Mouse (Mus musculus) liver, embryonic 14.5 days (tissue): ENCODE measurements around the gene Uhrf1bp1l. TPM values are rescaled to one million over a fixed set of nuclear protein-coding genes. Genes with fewer than 3 reads are reported as not detected.

ENCODE experiments used
- ATAC-seq: fragments of 200-750 bp; cut with Nextera tagmentation; 2 replicates; pipeline ENCODE4 v1.8.0; 2017; ENCODE audit warnings: moderate number of reproducible peaks, mild to moderate bottlenecking, moderate library complexity; ENCODE audit not compliant: insufficient read depth
- DNase-seq, 3 experiments: peaks; one replicate each; pipeline ENCODE4 v3.0.0-alpha.2; 2012 to 2013; ENCODE audit warnings: low read depth in 3 of 3, low spot score in 3 of 3
- H3K27ac ChIP-seq: fragments of 300-500 bp; sonication (generic); 2 replicates; pipeline ENCODE4 v1.5.1; 2014; ENCODE audit warnings: moderate library complexity, mild to moderate bottlenecking, control low read depth, inconsistent platforms
- H3K27me3 ChIP-seq: fragments of 300-500 bp; sonication (generic); 2 replicates; pipeline ENCODE4 v1.6.1; 2014; ENCODE audit warnings: mild to moderate bottlenecking, low read length, moderate library complexity; ENCODE audit not compliant: control insufficient read depth, insufficient read depth
- H3K36me3 ChIP-seq: fragments of 300-500 bp; sonication (generic); replicated peaks from 2 replicates; pipeline ENCODE4 v1.6.1; 2014; ENCODE audit warnings: low read depth; ENCODE audit not compliant: control insufficient read depth, insufficient read depth
- H3K4me1 ChIP-seq, 2 experiments: fragments of 200-500 bp in 1 of 2; fragments of 300-500 bp in 1 of 2; sonication (generic) in 1 of 2; replicated peaks; 2 replicates each; pipeline ENCODE4 v1.6.1; 2012 to 2014; ENCODE audit warnings: antibody characterized with exemption in 1 of 2, inconsistent platforms in 1 of 2, low read length in 1 of 2; ENCODE audit not compliant: control insufficient read depth in 2 of 2, insufficient read depth in 2 of 2
- H3K4me2 ChIP-seq: fragments of 300-500 bp; sonication (generic); 2 replicates; pipeline ENCODE4 v1.6.1; 2014; ENCODE audit warnings: low read depth, mild to moderate bottlenecking, control low read depth, moderate library complexity
- H3K4me3 ChIP-seq, 2 experiments: fragments of 200-500 bp in 1 of 2; fragments of 300-500 bp in 1 of 2; sonication (generic) in 1 of 2; 2 replicates each; pipeline ENCODE4 v1.5.1; 2012 to 2014; ENCODE audit warnings: low read depth in 2 of 2, low read length in 2 of 2, mild to moderate bottlenecking in 2 of 2, control low read depth in 1 of 2, inconsistent platforms in 1 of 2, moderate library complexity in 1 of 2; ENCODE audit not compliant: insufficient read depth in 1 of 2
- H3K9ac ChIP-seq: fragments of 300-500 bp; sonication (generic); replicated peaks from 2 replicates; pipeline ENCODE4 v1.6.1; 2014; ENCODE audit warnings: mild to moderate bottlenecking, control low read depth, moderate library complexity
- H3K9me3 ChIP-seq: fragments of 300-500 bp; sonication (generic); 2 replicates; pipeline ENCODE4 v1.6.1; 2016; ENCODE audit warnings: low read length, mixed read lengths; ENCODE audit not compliant: control insufficient read depth
- CTCF ChIP-seq: IDR thresholded peaks from 2 replicates; pipeline ENCODE4 v1.5.1; 2016; ENCODE audit warnings: antibody characterized with exemption, low read depth, control low read depth
- EP300 ChIP-seq: IDR thresholded peaks from 2 replicates; pipeline ENCODE4 v1.6.1; 2016; ENCODE audit warnings: antibody characterized with exemption, low read depth
- WGBS: fragments of 180-500 bp; shearing (Covaris S2); extraction: QIAGEN DNeasy Blood & Tissue Kit; methylation state at CpG from one replicate; pipeline ENCODE4 v1.1.7; 2014; ENCODE audit not compliant: insufficient replicate concordance; 5-methylcytosine and 5-hydroxymethylcytosine counted together
- polyA plus RNA-seq, 2 experiments: library from polyadenylated mRNA; depleted of rRNA in 1 of 2; stranded (reverse) in 1 of 2; unstranded in 1 of 2; fragments of >200 nt; fragmentation: Nextera tagmentation in 1 of 2; extraction: Ambion mirVana in 1 of 2; gene quantifications; 2 replicates each; pipeline versions ENCODE4 v1.2.1 to v1.2.3; 2012 to 2014

Uhrf1bp1l gene
- polyA plus RNA-seq, 2 experiments: 9.6 TPM

GRCm38 (mm10) chr10:89764457-89765121 lies 19.8 kb downstream of the Uhrf1bp1l start:
- H3K9me3 ChIP-seq: no peaks in the 10 kb centered on the region
- H3K36me3 ChIP-seq: no peaks in the 10 kb centered on the region
- peaks cover 6 to 23% of the 10 kb centered on the region in 2 experiments; a peak in 3 of 4 replicates for H3K4me1 ChIP-seq
- H3K27me3 ChIP-seq: no peaks in the 10 kb centered on the region
- 0 out of 2 replicates have a peak, but pooled peaks have one; percentile 8 for TF ChIP-seq EP300
- TF ChIP-seq CTCF: no peak
- H3K9ac ChIP-seq: peak overlapping the region; percentile 13; the same call in 1 of the 2 replicates
- no peak for ATAC-seq
- peak overlapping the region; percentile 24 for H3K4me2 ChIP-seq
- 20% methylated on average over 9 of the region's 9 CpGs for WGBS
- H3K4me3 ChIP-seq: no peak overlapping the region
- no peak for DNase-seq
- no peak overlapping the region for H3K27ac ChIP-seq

DNA sequence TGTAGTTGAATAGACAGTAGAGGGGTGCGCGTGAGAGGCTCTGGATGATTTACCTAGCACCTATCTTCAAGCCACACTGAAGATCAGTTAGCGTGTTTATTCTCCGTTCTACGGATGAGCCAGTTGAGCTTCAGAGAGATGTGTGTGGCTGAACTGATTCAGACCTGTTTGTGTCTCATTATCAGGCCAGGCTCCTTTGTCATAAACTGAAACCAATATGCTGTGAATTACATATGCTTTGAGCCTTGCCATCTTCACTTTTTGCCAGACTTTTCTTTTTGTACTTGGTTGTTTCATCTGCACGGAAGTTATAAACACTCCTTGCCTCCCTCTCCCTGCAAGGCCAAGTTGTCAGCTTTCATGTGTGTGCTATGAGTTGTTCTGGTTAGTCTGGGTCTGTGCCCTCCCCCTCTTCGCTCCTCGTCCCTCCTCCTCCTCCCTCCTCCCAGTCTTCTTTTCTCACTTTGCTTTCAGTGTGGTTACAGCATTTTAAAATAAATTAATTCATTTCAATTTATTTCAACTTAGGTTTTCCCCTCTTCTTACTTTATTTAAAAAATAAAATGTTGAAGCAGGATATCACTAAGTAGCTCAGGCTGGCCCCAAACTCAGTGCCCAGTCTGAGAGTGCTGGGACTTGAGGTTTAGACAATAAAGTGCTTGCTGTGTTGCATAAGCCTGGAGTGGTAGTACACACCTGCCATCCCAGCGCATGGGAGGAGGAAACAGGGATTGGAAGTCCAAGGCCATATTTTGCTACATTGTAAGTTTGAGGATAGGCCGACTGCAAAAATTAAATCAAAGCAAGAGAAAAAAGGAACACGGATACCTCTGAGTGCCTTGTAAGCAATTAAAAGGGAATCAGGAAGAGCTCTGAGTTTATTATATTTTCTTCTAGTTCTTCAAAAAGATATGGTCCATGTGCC lies 21.3 kb downstream of the Uhrf1bp1l start:
- no peak overlapping the region for H3K9ac ChIP-seq
- TF ChIP-seq EP300 (no peak), CTCF (no peak)
- DNase-seq (no peak), ATAC-seq (peak; percentile 38; the same call in 1 of the 2 replicates)
- H3K4me1 ChIP-seq: peaks cover 6 to 26% of the 10 kb centered on the region in 2 experiments; a peak in 3 of 4 replicates
- no peaks in the 10 kb centered on the region for H3K36me3 ChIP-seq
- no peak overlapping the region; the same call in 1 of the 2 replicates for H3K4me2 ChIP-seq
- no peaks in the 10 kb centered on the region for H3K27me3 ChIP-seq
- no peaks in the 10 kb centered on the region for H3K9me3 ChIP-seq
- WGBS: 51% methylated on average over 11 of the region's 11 CpGs
- no peak overlapping the region for H3K4me3 ChIP-seq
- no peak overlapping the region for H3K27ac ChIP-seq

DNA sequence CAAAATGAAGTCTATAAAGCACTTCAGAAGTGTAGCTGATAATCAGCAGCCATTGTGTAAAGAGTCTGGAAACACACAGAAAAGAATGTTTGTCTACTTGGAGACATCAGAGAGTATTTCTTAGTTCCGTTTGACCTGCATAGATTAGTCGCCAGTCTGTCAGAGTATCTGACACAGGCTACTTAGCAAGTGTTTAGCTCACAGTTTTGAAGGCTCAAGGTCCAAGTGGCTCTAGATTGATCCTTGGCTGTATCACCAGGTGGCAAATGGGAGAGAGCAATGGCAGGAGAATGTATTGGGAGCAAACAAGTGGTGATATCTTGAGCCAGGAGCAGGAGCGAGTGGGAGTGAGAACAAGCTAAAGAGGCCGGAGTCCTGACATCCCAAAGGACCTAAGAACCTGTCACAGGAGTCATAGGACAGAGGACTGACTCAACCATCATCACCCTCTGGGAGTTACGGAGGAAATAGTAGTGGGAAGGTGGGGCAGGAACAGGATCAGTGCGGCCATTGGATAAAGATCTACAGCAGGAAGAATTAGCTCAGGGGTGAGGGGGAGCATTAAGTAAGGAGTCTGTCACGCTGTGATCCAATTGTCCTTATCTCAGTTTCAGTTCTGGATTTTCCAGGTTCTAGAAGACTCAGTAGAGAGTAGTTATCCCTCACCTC lies 23.7 kb downstream of the Uhrf1bp1l start:
- Histone ChIP-seq H3K9ac (no peak overlapping the region), H3K27me3 (no peaks in the 10 kb centered on the region), H3K36me3 (no peaks in the 10 kb centered on the region), H3K4me3 (no peak overlapping the region), H3K4me2 (peak overlapping the region; percentile 34), H3K4me1 (peaks cover 6 to 23% of the 10 kb centered on the region in 2 experiments; a peak in 3 of 4 replicates), H3K9me3 (no peaks in the 10 kb centered on the region), H3K27ac (no peak overlapping the region)
- 54% methylated on average over 7 of the region's 7 CpGs for WGBS
- TF ChIP-seq CTCF: no peak
- TF ChIP-seq EP300: no peak
- ATAC-seq: no peak
- DNase-seq: no peak

DNA sequence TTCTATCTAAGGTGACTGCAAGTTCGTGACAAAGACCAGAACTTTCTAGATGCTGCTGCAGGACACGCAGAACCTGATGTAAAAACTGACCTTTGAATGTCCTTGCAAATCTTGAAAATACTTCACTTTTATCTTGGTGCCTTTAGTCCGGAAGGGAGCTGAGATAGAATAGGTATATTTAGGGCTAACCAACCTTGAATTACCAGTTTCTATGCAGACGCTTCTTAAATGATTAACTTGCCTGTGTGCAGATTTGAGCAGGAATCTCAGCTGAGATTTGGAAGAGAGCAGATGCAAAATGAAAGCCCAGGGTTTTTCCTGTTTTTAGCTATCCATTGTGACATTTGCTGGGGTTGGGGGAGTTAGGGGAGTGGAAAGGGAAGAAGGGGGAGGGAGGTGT lies 24.3 kb downstream of the Uhrf1bp1l start:
- H3K27ac ChIP-seq: no peak overlapping the region
- DNase-seq: no peak
- no peak for ATAC-seq
- H3K4me2 ChIP-seq: peak overlapping the region; percentile 34
- H3K4me3 ChIP-seq: no peak overlapping the region
- WGBS: 42% methylated on average over 4 of the region's 4 CpGs
- TF ChIP-seq EP300: no peak
- TF ChIP-seq CTCF: no peak
- H3K4me1 ChIP-seq: peaks cover 3 to 21% of the 10 kb centered on the region in 2 experiments; a peak in 3 of 4 replicates
- H3K9me3 ChIP-seq: no peaks in the 10 kb centered on the region
- H3K27me3 ChIP-seq: no peaks in the 10 kb centered on the region
- no peak overlapping the region for H3K9ac ChIP-seq
- H3K36me3 ChIP-seq: no peaks in the 10 kb centered on the region
